Mouse (Mus musculus) brain, embryonic 14.5 days (tissue): ENCODE measurements around the gene Pigh. TPM values are rescaled to one million over a fixed set of nuclear protein-coding genes. Genes with fewer than 3 reads are reported as not detected.

Source experiments
- DNase-seq: peaks from one replicate; pipeline ENCODE4 v3.0.0-alpha.2; 2011; ENCODE audit warnings: low read depth
- CTCF ChIP-seq: fragments of 200-500 bp; IDR thresholded peaks from 2 replicates; pipeline ENCODE4 v1.5.1; 2012; ENCODE audit warnings: inconsistent platforms, mild to moderate bottlenecking, moderate library complexity, borderline replicate concordance; ENCODE audit not compliant: insufficient read depth, insufficient read length; ENCODE audit errors: extremely low read depth
- POLR2A ChIP-seq: fragments of 200-500 bp; IDR thresholded peaks from 2 replicates; pipeline ENCODE4 v1.6.1; 2012; ENCODE audit warnings: mild to moderate bottlenecking, inconsistent platforms, borderline replicate concordance; ENCODE audit not compliant: poor library complexity, insufficient read depth, insufficient read length, severe bottlenecking; ENCODE audit errors: extremely low read depth
- polyA plus RNA-seq: library from polyadenylated mRNA; depleted of rRNA; stranded (reverse); fragments of >200 nt; gene quantifications from 2 replicates; pipeline ENCODE4 v1.2.3, GENCODE M21; 2012; rRNA removed

Gene Pigh
- polyA plus RNA-seq, 1 experiment: 12.8 TPM

- TF ChIP-seq CTCF (no peak), POLR2A (no peak)
- DNase-seq: no peak
Measured at GRCm38 (mm10) chr12:79040201-79040827, 49.1 kb downstream of the Pigh start.

- no peak for TF ChIP-seq POLR2A
- TF ChIP-seq CTCF: no peak
- DNase-seq: no peak
Measured at GRCm38 (mm10) chr12:79039708-79040107, 49.7 kb downstream of the Pigh start.

GRCm38 (mm10) chr12:79035349-79035748 is 54.1 kb downstream of the Pigh start:
- DNase-seq: no peak

GRCm38 (mm10) chr12:79034331-79034730 is 55.1 kb downstream of the Pigh start:
- DNase-seq: no peak
- TF ChIP-seq CTCF: no peak

More at GRCm38 (mm10) chr12:79035349-79035748, 54.1 kb downstream of the Pigh start:
- TF ChIP-seq POLR2A (no peak), CTCF (no peak)

Other genes starting within 250 kb of the Pigh start
- gene Atp6v1d, start 228.0 kb downstream of the Pigh start, polyA plus RNA-seq: 75.5 and 78.7 TPM in 2 replicates
- gene Eif2s1, start 227.8 kb downstream of the Pigh start, polyA plus RNA-seq: 48.4 and 50.7 TPM in 2 replicates
- gene Plek2, start 182.7 kb downstream of the Pigh start, polyA plus RNA-seq: 0.53 and 0.62 TPM in 2 replicates
- 72.6 and 93.2 TPM in 2 replicates for gene Tmem229b, start 82.0 kb downstream of the Pigh start, polyA plus RNA-seq
- 6.1 and 6.8 TPM in 2 replicates for gene Plekhh1, start 60.5 kb downstream of the Pigh start, polyA plus RNA-seq
- 16.2 and 18.0 TPM in 2 replicates for gene Arg2, start 41.1 kb upstream of the Pigh start, polyA plus RNA-seq
- gene Vti1b, start 83.0 kb upstream of the Pigh start, polyA plus RNA-seq: 68.0 and 77.7 TPM in 2 replicates
- gene Rdh11, start 102.6 kb upstream of the Pigh start, polyA plus RNA-seq: 24.3 and 25.9 TPM in 2 replicates
- 1.1 and 1.8 TPM in 2 replicates for gene Rdh12, start 119.3 kb upstream of the Pigh start, polyA plus RNA-seq
- 25.0 and 26.0 TPM in 2 replicates for gene Zfyve26, start 206.7 kb upstream of the Pigh start, polyA plus RNA-seq
- 0.67 and 1.1 TPM in 2 replicates for gene Rad51b, start 207.6 kb upstream of the Pigh start, polyA plus RNA-seq